Mouse (Mus musculus) brain, embryonic 14.5 days (tissue): ENCODE data around the gene Olfr804.

Experiments used
- CTCF ChIP-seq: fragments of 200-500 bp; IDR thresholded peaks from 2 replicates; pipeline ENCODE4 v1.5.1; 2012; ENCODE audit warnings: inconsistent platforms, mild to moderate bottlenecking, moderate library complexity, borderline replicate concordance; ENCODE audit not compliant: insufficient read depth, insufficient read length; ENCODE audit errors: extremely low read depth
- POLR2A ChIP-seq: fragments of 200-500 bp; IDR thresholded peaks from 2 replicates; pipeline ENCODE4 v1.6.1; 2012; ENCODE audit warnings: mild to moderate bottlenecking, inconsistent platforms, borderline replicate concordance; ENCODE audit not compliant: poor library complexity, insufficient read depth, insufficient read length, severe bottlenecking; ENCODE audit errors: extremely low read depth

GRCm38 (mm10) chr10:129757693-129758092, 54.7 kb downstream of the Olfr804 start, which contains the start of gene Olfr807:
- TF ChIP-seq CTCF (no peak), POLR2A (no peak)
